Mouse (Mus musculus): Measurements from ENCODE around the gene Timm22.

GRCm38 (mm10) chr11:76388711-76389110 lies 18.0 kb upstream of the Timm22 start:
- TF ChIP-seq CTCF (conservative IDR thresholded peaks at IDR 0.05; ENCODE audit: insufficient read depth, insufficient read length, low read depth, low read length) (no peak), POLR2A (IDR thresholded peaks at IDR 0.05; ENCODE audit: low read depth, low read length) (no peak)

Data from kidney, adult 2 months (tissue).